Mouse (Mus musculus) liver, embryonic 18 days (tissue): ENCODE data around the gene Ubr3. TPM values are rescaled to one million over a fixed set of nuclear protein-coding genes. Genes with fewer than 3 reads are reported as not detected.

ENCODE experiments used
- polyA plus RNA-seq: library from polyadenylated mRNA; depleted of rRNA; stranded (reverse); fragments of >200 nt; gene quantifications from 2 replicates; pipeline ENCODE4 v1.2.3, GENCODE M21; 2012; rRNA removed

Gene Ubr3
- 8.9 and 9.6 TPM in 2 replicates for polyA plus RNA-seq

GRCm38 (mm10) chr2:69897039-69897617 lies at the start of gene Ubr3:
Gene Ubr3, plus strand, starts transcription at chr2:69897246.

DNA sequence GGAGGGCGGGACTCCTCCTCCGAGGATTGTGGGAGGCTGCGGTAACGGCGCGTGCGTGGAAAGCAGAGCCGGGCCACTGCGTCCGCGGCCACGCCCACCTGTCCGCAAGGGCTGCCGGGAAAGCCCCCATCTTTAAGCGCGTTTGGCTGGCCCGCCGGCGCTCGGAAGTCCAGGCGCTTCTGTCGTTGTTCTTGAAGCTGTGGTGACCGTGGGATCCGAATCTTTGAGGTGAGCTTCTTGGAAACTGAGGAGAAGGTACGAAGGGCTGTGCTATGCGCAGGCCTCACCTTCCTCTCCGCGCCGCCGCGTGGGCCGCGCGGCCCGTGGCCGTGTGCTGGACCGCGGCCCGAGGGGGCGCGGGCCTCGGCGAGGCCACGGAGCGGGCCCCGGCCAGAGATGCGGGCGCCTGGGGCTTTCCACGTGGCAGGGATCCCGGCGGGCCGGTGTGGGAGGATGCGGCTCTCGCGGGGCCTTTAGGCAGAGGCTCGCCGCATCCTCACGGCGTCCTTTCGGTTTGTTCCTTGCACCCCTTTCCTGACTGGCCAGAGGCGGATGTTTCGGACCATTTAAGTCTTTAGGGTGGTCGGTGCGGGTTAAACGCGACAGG lies 35.5 kb upstream of the Ubr3 start, which contains the start of gene Ssb:
TSS of gene Ssb (plus strand) at position 78 of the 607 bp plus-strand sequence.

DNA sequence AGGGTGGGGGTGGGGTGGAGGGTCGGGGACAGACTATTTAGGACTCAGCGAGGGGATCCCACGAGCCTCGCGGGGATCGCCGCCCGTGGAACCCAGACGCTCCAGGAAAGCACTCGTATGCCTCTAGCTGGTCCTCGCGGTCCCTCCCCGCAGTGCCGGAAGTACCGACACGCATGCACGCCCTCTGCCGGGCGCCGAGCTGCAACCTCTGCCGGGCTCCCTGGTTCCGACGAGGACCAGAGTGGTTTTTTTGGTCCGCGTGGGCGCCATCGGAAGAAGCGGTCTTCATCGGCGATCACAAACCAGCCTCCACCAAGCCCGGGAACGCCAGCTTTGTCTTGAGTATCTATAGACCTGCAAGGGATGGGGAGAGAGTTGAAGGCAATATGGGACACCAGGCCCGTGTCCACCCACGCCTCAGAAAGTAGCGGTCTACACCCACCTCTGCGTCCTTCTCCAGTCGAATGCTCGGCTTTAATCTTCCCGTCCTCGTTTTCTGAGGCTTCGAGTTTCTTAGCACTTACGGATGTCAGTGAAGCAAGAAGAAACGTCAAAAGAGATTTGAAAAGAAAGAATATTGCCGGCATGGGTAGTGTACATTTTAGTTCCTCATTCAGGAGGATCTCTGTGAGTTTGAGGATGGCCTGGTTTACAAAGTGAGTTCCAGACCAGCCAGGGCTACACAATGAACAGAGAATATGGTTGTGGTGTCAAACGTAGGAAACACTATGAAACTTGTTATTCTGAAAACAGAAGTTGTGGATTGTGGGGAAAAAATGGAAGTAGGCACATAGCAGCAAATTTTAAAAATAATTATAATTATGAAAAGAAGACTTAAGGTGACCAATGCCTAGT lies 11.4 kb upstream of the Ubr3 start, which contains the start of gene Mettl5:
TSS of gene Mettl5 (minus strand) at position 165 of the 855 bp plus-strand sequence.

GRCm38 (mm10) chr2:70038752-70039151 lies 141.7 kb downstream of the Ubr3 start, which contains the start of gene Myo3b:
Gene Myo3b, plus strand, starts transcription at chr2:70039126.

Other genes starting within 250 kb of the Ubr3 start
- 0.02 and 0.04 TPM in 2 replicates for gene Klhl41, start 227.1 kb upstream of the Ubr3 start, polyA plus RNA-seq
- 4.9 and 6.8 TPM in 2 replicates for gene Fastkd1, start 183.7 kb upstream of the Ubr3 start, polyA plus RNA-seq
- gene Ppig, start 174.7 kb upstream of the Ubr3 start, polyA plus RNA-seq: 7.7 and 8.0 TPM in 2 replicates
- gene Ccdc173, start 107.7 kb upstream of the Ubr3 start, polyA plus RNA-seq: 0.29 and 0.39 TPM in 2 replicates
- gene Phospho2, start 107.6 kb upstream of the Ubr3 start, polyA plus RNA-seq: 8.4 and 13.4 TPM in 2 replicates
- 8.1 and 10.1 TPM in 2 replicates for gene Klhl23, start 75.3 kb upstream of the Ubr3 start, polyA plus RNA-seq
- gene Ssb, start 35.7 kb upstream of the Ubr3 start, polyA plus RNA-seq: 50.9 and 51.9 TPM in 2 replicates
- gene Mettl5, start 11.6 kb upstream of the Ubr3 start, polyA plus RNA-seq: 8.4 and 8.5 TPM in 2 replicates
- not detected in 2 replicates for gene Myo3b, start 141.9 kb downstream of the Ubr3 start, polyA plus RNA-seq